Mouse (Mus musculus) CH12.LX (cell line): ENCODE measurements at regions not wholly inside any gene's neighbourhood (a gene's known extent, or its start where the extent isn't known, plus 50 kb on each side); places are given as distances from the start of the nearest gene placed in this dataset.

ENCODE experiments used
- DNase-seq: peaks from one replicate; pipeline ENCODE4 v3.0.0-alpha.2; 2013; ENCODE audit errors: extremely low read depth
- H3K27ac ChIP-seq: 2 replicates; pipeline ENCODE4 v1.5.1; 2012; ENCODE audit warnings: low read depth, mild to moderate bottlenecking, control low read depth, moderate library complexity; ENCODE audit not compliant: insufficient read depth
- H3K27me3 ChIP-seq: replicated peaks from 2 replicates; pipeline ENCODE3; 2012; ENCODE audit warnings: inconsistent platforms
- H3K36me3 ChIP-seq, 2 experiments: replicated peaks in 1 of 2; 2 replicates each; pipeline versions ENCODE3 to v1.6.1; 2012; ENCODE audit warnings: inconsistent platforms in 1 of 2, low read length in 1 of 2, mild to moderate bottlenecking in 1 of 2, mixed read lengths in 1 of 2, moderate library complexity in 1 of 2; ENCODE audit not compliant: control insufficient read depth in 1 of 2, insufficient read depth in 1 of 2
- H3K4me1 ChIP-seq, 2 experiments: 2 replicates each; pipeline ENCODE4 v1.6.1; 2012; ENCODE audit warnings: inconsistent platforms in 1 of 2, moderate library complexity in 1 of 2; ENCODE audit not compliant: insufficient read depth in 2 of 2, control insufficient read depth in 1 of 2
- H3K4me2 ChIP-seq: 2 replicates; pipeline ENCODE4 v1.6.1; 2012; ENCODE audit warnings: low read depth, mild to moderate bottlenecking, control low read depth; ENCODE audit not compliant: poor library complexity, insufficient read depth, severe bottlenecking
- H3K4me3 ChIP-seq, 3 experiments: fragments of 150-350 bp in 1 of 3; sonication (generic) in 1 of 3; replicated peaks in 1 of 3; 2 replicates each; pipeline versions ENCODE3 to v1.5.1; 2011 to 2012; ENCODE audit warnings: low read depth in 2 of 3, low read length in 2 of 3, mild to moderate bottlenecking in 2 of 3, moderate library complexity in 2 of 3, control low read depth in 1 of 3, improper control_type of control experiment in 1 of 3, inconsistent platforms in 1 of 3, mixed read lengths in 1 of 3; ENCODE audit not compliant: poor library complexity in 1 of 3
- H3K79me2 ChIP-seq: replicated peaks from 2 replicates; pipeline ENCODE4 v1.6.1; 2012; ENCODE audit warnings: mild to moderate bottlenecking, moderate library complexity; ENCODE audit not compliant: control insufficient read depth, poor library complexity, insufficient read depth, severe bottlenecking; ENCODE audit errors: extremely low read depth
- H3K9ac ChIP-seq: 2 replicates; pipeline ENCODE4 v1.6.1; 2012; ENCODE audit warnings: low read depth, mild to moderate bottlenecking, control low read depth, moderate library complexity; ENCODE audit not compliant: insufficient read depth
- H3K9me3 ChIP-seq: replicated peaks from 2 replicates; pipeline ENCODE3; 2012; ENCODE audit warnings: low read length, inconsistent platforms, mixed read lengths
- CHD1 ChIP-seq: IDR thresholded peaks from 2 replicates; pipeline ENCODE4 v1.6.1; 2012; ENCODE audit warnings: low read depth, low read length, improper control_type of control experiment, inconsistent platforms
- EP300 ChIP-seq: IDR thresholded peaks from 2 replicates; pipeline ENCODE4 v1.6.1; 2011; ENCODE audit warnings: low read length, improper control_type of control experiment
- IRF4 ChIP-seq: IDR thresholded peaks from 2 replicates; pipeline ENCODE4 v1.6.1; 2014; ENCODE audit warnings: low read depth, mild to moderate bottlenecking, inconsistent platforms, low read length, improper control_type of control experiment
- JUN ChIP-seq: IDR thresholded peaks from 2 replicates; pipeline ENCODE4 v1.6.1; 2011; ENCODE audit warnings: low read depth, mild to moderate bottlenecking, low read length, improper control_type of control experiment, moderate library complexity; ENCODE audit not compliant: insufficient read depth
- JUND ChIP-seq: conservative IDR thresholded peaks from 2 replicates; pipeline ENCODE4 v1.6.1; 2011; ENCODE audit warnings: low read depth, low read length, improper control_type of control experiment
- MEF2A ChIP-seq: IDR thresholded peaks from 2 replicates; pipeline ENCODE4 v1.6.1; 2014; ENCODE audit warnings: low read depth, mild to moderate bottlenecking, inconsistent platforms, low read length, improper control_type of control experiment, borderline replicate concordance
- MXI1 ChIP-seq: IDR thresholded peaks from 2 replicates; pipeline ENCODE4 v1.6.1; 2011; ENCODE audit warnings: mild to moderate bottlenecking, low read depth, low read length, improper control_type of control experiment
- POLR2AphosphoS2 ChIP-seq: IDR thresholded peaks from 2 replicates; pipeline ENCODE4 v1.6.1; 2011; ENCODE audit warnings: low read depth, low read length, improper control_type of control experiment
- RAD21 ChIP-seq: IDR thresholded peaks from 2 replicates; pipeline ENCODE4 v1.6.1; 2011; ENCODE audit warnings: low read depth, mild to moderate bottlenecking, low read length, improper control_type of control experiment, moderate library complexity
- TBP ChIP-seq: conservative IDR thresholded peaks from 2 replicates; pipeline ENCODE4 v1.6.1; 2011; ENCODE audit warnings: low read depth, low read length, improper control_type of control experiment
- ZC3H11A ChIP-seq: IDR thresholded peaks from 2 replicates; pipeline ENCODE4 v1.6.1; 2012; ENCODE audit warnings: low read depth, mild to moderate bottlenecking, inconsistent platforms, low read length, improper control_type of control experiment
- ZMIZ1 ChIP-seq: IDR thresholded peaks from 2 replicates; pipeline ENCODE4 v1.6.1; 2012; ENCODE audit warnings: low read depth, mild to moderate bottlenecking, inconsistent platforms, low read length, improper control_type of control experiment
- ZNF384 ChIP-seq: IDR thresholded peaks from 2 replicates; pipeline ENCODE4 v1.6.1; 2012; ENCODE audit warnings: low read depth, low read length, improper control_type of control experiment, inconsistent platforms
- dilution Hi-C: fragments of 300-500 bp; cut with MboI; formaldehyde crosslinking; loops from 2 replicates; pipeline ENCODE4 v1.14.3; 2020; ENCODE audit warnings: low sequenced_read_pairs; ENCODE audit not compliant: extremely low pct_unique_long_range_greater_than_20kb, extremely low pct_ligation_motif_present
- in situ Hi-C: fragments of 300-500 bp; cut with MboI; formaldehyde crosslinking; loops from 3 replicates; pipeline ENCODE4 v1.14.3; 2019; ENCODE audit warnings: low sequenced_read_pairs, low pct_ligation_motif_present, low pct_unique_long_range_greater_than_20kb, mixed read lengths

- H3K79me2 ChIP-seq, result no peaks in the 10 kb centered on the region
- peaks cover 36% of the 10 kb centered on the region for H3K9me3 ChIP-seq
- H3K36me3 ChIP-seq, result no peaks in the 10 kb centered on the region
- H3K4me1 ChIP-seq, result no peaks in the 10 kb centered on the region
- no peak overlapping the region for H3K4me3 ChIP-seq
- no peaks in the 10 kb centered on the region for H3K27me3 ChIP-seq
- DNase-seq, result no peak
- no peak overlapping the region for H3K27ac ChIP-seq
- dilution Hi-C loops, result no loop called here
- H3K4me2 ChIP-seq, result no peak overlapping the region
- no peak for TF ChIP-seq RAD21
- no peak for TF ChIP-seq JUND
- no peak for TF ChIP-seq ZC3H11A
- no peak for TF ChIP-seq IRF4
- TF ChIP-seq, all 38 proteins: peak for 0
- H3K9ac ChIP-seq, result no peak overlapping the region
- in situ Hi-C loops, result no loop called here
Measured at GRCm38 (mm10) chr1:168709836-168710235, 277.8 kb upstream of the Pbx1 start.

GRCm38 (mm10) chr1:168709017-168709681 is 277.1 kb upstream of the Pbx1 start:
- Histone ChIP-seq H3K79me2 (no peaks in the 10 kb centered on the region), H3K27me3 (no peaks in the 10 kb centered on the region), H3K36me3 (no peaks in the 10 kb centered on the region), H3K4me1 (no peaks in the 10 kb centered on the region), H3K4me2 (no peak overlapping the region), H3K9ac (no peak overlapping the region), H3K4me3 (no peak overlapping the region), H3K9me3 (peaks cover 35% of the 10 kb centered on the region), H3K27ac (no peak overlapping the region)
- TF ChIP-seq MEF2A, result no peak
- no peak for TF ChIP-seq POLR2AphosphoS2
- no peak for TF ChIP-seq CHD1
- no peak for TF ChIP-seq ZMIZ1
- no peak for TF ChIP-seq EP300
- TF ChIP-seq ZNF384, result no peak
- TF ChIP-seq JUN, result no peak
- TF ChIP-seq MXI1, result no peak
- no peak for TF ChIP-seq TBP
- in situ Hi-C loops, result no loop called here
- dilution Hi-C loops, result no loop called here
- no peak for DNase-seq
